Mouse (Mus musculus) pancreas, adult 10 weeks (tissue): Measurements from ENCODE around the gene Gm28372. TPM values are rescaled to one million over a fixed set of nuclear protein-coding genes. Genes with fewer than 3 reads are reported as not detected.

Source experiments
- polyA plus RNA-seq: library from polyadenylated mRNA; stranded (reverse); fragments of 350-450 nt; fragmentation: Illumina TruSeq; extraction: RNeasy Lipid Tissue Mini Kit (QIAGEN cat#74804); gene quantifications from one replicate; pipeline ENCODE4 v1.2.3, GENCODE M21; 2015; ENCODE audit warnings: low read depth, low replicate concordance; ENCODE audit not compliant: insufficient read depth

Gene Gm28372
- not detected for polyA plus RNA-seq

GRCm38 (mm10) chr2:130404939-130405338, at the start of gene Gm28372, which contains the start of gene 1700020A23Rik:
Gm28372 (plus strand) TSS chr2:130405239.
1700020A23Rik (plus strand) TSS chr2:130405259.

GRCm38 (mm10) chr2:130397186-130397985, 7.7 kb upstream of the Gm28372 start, which contains the start of gene Cpxm1:
Cpxm1 (minus strand) TSS chr2:130397574.

GRCm38 (mm10) chr2:130406178-130406577, 1.1 kb downstream of the Gm28372 start, which contains the start of gene Tmem239:
Tmem239 (plus strand) TSS chr2:130406478.

GRCm38 (mm10) chr2:130424126-130424853, 19.3 kb downstream of the Gm28372 start, which contains the start of the genes Vps16 and Pced1a:
Vps16 (plus strand) TSS chr2:130424339.
Pced1a (minus strand) TSS chr2:130424701.

GRCm38 (mm10) chr2:130449794-130450433, 44.9 kb downstream of the Gm28372 start, which contains the start of gene Ptpra:
Ptpra (plus strand) TSS chr2:130450278.

Other genes with a start within 250 kb of the Gm28372 start
- 31.1 TPM for gene Snrpb, start 225.8 kb upstream of the Gm28372 start, polyA plus RNA-seq
- not detected for gene Tmc2, start 210.0 kb upstream of the Gm28372 start, polyA plus RNA-seq
- gene Nop56, start 130.8 kb upstream of the Gm28372 start, polyA plus RNA-seq = 54.7 TPM
- gene Idh3b, start 120.7 kb upstream of the Gm28372 start, polyA plus RNA-seq = 38.5 TPM
- gene Ebf4, start 110.1 kb upstream of the Gm28372 start, polyA plus RNA-seq = 0.59 TPM
- gene Cpxm1, start 7.7 kb upstream of the Gm28372 start, polyA plus RNA-seq = 6.9 TPM
- gene 1700020A23Rik, start within 50 bp of the Gm28372 start, polyA plus RNA-seq = not detected
- not detected for gene Tmem239, start 1.2 kb downstream of the Gm28372 start, polyA plus RNA-seq
- 51.8 TPM for gene Vps16, start 19.1 kb downstream of the Gm28372 start, polyA plus RNA-seq
- 6.8 TPM for gene Pced1a, start 19.5 kb downstream of the Gm28372 start, polyA plus RNA-seq
- gene Ptpra, start 45.0 kb downstream of the Gm28372 start, polyA plus RNA-seq = 13.0 TPM
- 13.6 TPM for gene Mrps26, start 158.5 kb downstream of the Gm28372 start, polyA plus RNA-seq
- not detected for gene Oxt, start 170.9 kb downstream of the Gm28372 start, polyA plus RNA-seq
- gene Avp, start 177.3 kb downstream of the Gm28372 start, polyA plus RNA-seq = not detected
- gene Fastkd5, start 224.8 kb downstream of the Gm28372 start, polyA plus RNA-seq = 1.6 TPM
- 1.4 TPM for gene Ubox5, start 224.8 kb downstream of the Gm28372 start, polyA plus RNA-seq
- gene Lzts3, start 237.6 kb downstream of the Gm28372 start, polyA plus RNA-seq = 4.6 TPM